Mouse (Mus musculus) layer of hippocampus, adult 9-10 months (tissue): Measurements from ENCODE around the gene 9130409I23Rik.
A peak's percentile ranks its signal among the peaks of the same experiment; 100 is the strongest.

Experiments
- DNase-seq: peaks from one replicate; pipeline ENCODE4 v3.0.0; 2022; ENCODE audit warnings: low spot score

The 9130409I23Rik gene

GRCm38 (mm10) chr1:181050937-181051336 is at the start of gene 9130409I23Rik:
9130409I23Rik (plus strand) TSS chr1:181051237.
- DNase-seq, result no peak

DNA sequence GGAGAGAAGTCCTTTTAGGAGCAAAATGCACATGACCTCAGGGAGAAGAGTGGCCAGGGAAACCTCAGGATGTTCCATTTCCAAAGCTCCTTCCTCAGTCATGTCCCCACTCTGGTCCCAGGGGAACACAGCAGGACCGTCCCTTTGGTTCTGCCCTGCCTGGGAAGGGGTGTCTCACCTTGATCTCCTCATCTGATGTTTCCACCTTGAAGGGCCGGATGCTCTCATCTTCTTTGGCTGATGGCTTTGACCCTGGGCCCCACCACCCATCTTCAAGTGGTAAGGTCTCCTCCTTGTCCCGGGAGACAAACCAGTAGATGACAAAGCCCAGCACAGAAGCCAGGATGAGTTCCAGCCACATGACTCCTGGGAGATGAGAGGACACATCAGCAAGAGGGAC is 49.4 kb upstream of the 9130409I23Rik start:
- DNase-seq, result no peak

GRCm38 (mm10) chr1:181003790-181004189 is 47.2 kb upstream of the 9130409I23Rik start:
- DNase-seq, result no peak

DNA sequence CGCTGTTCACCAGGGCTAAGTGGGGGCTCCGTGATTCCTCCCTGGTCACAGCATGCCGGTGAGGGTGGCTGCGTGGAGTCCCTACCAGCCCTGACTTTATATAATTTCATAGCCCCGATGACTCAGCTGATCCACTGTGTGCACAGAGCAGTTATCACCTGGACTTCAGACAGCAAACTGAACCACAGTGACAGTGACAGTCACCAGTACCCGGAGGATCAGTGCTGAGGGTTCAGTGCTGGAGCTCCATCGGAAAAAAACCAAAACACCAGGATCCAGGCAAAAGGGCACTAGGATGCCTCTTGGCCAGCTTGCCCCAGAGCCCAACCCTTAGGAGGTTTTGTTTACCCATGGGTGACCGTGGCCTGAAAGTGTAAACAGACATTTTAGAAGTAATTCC is 45.7 kb upstream of the 9130409I23Rik start:
- DNase-seq, result no peak

GRCm38 (mm10) chr1:181007831-181008230 is 43.2 kb upstream of the 9130409I23Rik start:
- DNase-seq, result no peak

- no peak for DNase-seq
These were observed 42.8 kb upstream of the 9130409I23Rik start for GRCm38 (mm10) chr1:181008266-181008665.

DNA sequence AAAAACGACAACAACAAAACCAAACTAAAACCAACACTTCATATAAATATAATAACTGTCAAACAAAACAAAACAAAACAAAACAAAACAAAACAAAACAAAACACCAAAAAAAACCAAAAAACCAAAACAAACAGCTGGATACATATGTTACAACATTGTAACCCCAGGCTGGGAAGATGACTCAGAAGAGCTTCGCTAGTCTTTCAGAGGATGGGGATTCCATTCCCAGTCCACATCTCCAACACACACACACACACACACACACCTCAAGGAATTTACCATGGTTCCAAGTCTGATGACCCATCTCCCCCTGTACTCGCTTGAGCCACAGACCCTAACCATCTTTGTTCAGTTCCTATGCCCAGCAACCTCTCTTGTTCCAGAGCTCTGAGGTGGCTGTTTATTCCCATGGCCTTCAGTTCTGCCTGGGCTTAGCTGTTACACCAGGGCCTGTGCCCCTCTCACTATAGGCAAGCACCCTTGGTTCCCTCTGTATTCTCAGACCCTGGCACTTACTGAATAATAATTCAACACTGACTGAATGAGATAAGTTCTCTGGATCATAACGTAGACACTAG is 41.9 kb upstream of the 9130409I23Rik start:
- DNase-seq, result no peak

GRCm38 (mm10) chr1:181009754-181010153 is 41.3 kb upstream of the 9130409I23Rik start:
- DNase-seq, result no peak

DNA sequence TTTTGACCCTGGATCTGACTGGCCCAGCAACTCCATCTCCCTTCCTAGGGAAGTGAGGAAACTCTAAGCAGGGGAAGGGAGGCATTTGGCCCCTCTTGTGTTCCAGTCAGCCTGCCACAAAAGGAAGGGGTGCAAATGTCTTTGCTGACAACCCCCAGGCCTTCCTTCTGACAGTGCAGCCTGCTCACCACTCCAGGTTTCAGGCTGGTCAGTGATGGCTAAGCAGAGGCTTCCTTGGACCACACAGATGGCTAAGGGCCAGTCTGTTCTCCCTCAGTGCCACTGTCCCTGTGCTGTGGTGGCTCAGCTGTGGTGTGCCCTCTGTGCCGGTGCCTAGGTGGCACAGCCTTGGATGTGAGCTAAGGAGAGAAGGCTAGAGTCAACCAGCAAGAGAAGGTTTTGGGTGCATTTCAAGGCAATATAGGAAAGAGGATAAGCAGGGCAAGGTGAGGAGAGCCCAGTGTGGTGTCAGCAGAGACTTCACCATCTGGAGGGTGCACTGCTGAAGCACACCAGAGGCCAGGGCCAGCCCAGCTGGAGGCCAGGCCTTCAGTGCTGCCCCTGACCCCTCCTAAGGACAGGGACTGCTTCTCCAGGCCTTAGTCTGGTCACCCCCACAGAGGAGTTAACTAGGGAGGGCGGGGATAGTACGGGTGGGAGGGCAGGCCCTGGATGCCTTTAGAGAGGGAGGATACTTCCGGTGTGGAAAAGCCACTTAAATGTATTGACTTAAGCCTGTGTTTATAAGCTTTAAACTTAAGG is 40.7 kb upstream of the 9130409I23Rik start:
- no peak for DNase-seq

DNA sequence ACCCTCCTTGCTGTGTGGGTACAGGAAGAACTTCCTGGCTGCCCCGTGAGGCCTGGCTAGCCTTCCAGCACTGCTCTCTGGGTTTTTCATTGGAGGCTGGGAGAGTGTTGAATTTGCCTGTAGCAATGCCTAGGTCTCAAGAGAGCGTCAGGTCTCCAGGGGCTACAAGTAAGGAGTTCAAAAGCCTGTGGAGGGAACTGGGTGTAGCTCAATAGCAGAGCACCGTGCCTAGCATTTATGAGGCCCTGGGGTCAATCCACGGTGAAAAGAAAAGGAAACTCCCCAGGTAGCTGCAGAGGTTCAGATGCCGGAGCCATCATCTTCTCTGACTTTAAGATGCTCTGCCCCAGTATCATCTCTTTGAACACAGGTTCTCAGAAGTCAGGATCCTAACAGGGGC is 39.4 kb upstream of the 9130409I23Rik start:
- DNase-seq, result no peak

DNA sequence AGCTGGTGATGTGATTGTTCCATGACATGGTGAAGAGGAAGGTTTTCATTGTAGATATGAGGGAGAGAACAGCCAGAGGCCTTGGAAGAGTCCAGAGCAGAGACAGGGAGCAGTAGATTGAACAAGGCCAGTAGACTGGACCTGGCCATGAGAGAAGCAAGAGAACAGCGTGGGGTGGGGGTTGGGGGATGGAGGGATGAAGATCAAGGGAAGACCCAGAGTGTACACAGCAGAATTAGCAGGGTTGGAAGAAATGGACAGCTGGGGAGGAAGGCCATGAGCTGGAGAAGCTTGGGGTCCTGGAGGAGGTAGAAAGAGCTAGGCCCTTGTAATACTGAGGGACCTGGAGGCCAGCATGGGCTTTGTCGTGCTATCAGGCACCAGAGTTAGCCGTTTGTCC is 38.6 kb upstream of the 9130409I23Rik start:
- no peak for DNase-seq

- no peak for DNase-seq
These were observed 37.6 kb upstream of the 9130409I23Rik start for GRCm38 (mm10) chr1:181013446-181013845.

DNA sequence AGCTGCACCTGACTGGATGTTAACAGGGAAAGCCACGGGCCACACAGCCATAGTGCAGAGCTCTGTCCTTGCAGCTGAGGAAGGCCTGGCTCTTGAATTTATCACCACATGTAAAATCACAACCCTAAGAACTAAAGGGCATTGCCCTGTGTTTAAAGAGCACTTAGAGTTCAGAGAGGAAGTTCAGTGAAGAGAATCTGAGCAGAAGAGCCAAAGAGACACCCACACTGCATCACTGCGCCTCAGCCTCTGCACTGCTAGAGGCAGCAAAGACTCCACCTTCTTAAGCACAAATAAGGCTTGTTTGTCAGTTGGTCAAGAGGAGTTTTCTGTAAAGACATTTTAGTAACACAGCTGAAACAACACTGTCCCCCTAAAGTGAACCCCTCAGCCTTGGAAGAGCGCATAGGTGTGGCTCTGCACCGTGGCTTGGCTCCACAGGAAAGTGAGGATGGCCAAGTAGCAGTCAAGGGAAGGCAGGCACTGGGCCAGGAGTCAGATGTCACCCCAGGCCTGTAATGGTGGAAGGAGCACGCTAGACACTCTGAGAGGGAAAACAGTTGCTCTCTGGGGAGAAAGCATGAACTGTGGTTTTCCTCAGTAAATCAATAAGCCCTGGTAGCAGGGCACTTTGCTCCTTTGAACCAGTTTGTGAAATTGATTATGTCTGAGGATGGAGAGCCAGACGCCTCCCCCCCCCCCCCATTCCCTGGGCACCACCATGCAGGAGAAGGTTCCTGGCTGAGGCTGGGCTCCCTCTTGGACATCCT is 36.1 kb upstream of the 9130409I23Rik start:
- DNase-seq, result no peak

- no peak for DNase-seq
These were observed 35.5 kb upstream of the 9130409I23Rik start for GRCm38 (mm10) chr1:181015558-181015957.

- no peak for DNase-seq
These were observed 35.0 kb upstream of the 9130409I23Rik start for GRCm38 (mm10) chr1:181016045-181016444.

DNA sequence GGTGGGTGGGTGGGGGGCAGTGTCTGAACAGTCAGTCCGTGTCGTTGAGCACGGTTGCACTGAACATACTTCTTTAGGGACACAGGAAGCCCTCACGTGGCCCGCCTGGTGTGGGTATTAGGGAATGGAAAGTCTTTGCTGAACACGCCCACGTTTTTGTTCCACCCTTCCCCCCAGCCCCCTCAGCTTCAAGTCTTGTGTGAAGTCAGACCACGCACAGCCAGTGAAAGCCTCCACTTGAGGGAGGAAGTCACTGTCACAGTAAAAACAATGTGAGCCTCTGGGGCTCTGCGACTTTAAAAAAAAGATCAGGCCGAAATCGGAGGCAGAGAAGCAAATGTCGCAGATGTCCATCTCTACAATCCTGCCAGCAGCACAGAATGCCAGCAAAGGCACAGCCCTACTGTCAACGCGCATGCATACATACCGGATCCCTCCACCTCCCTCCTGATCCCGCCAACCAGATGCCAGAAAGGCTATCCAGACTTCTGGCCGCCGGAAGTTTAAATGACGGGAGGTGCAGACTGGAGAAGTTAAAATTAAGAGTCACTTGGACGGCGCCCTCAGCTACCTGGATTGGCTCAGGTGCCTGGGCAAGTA is 34.4 kb upstream of the 9130409I23Rik start:
- DNase-seq, result peak; percentile 3

GRCm38 (mm10) chr1:181017212-181017711 is 33.8 kb upstream of the 9130409I23Rik start:
- peak; percentile 45 for DNase-seq

GRCm38 (mm10) chr1:181017890-181018420 is 33.1 kb upstream of the 9130409I23Rik start:
- DNase-seq, result no peak

DNA sequence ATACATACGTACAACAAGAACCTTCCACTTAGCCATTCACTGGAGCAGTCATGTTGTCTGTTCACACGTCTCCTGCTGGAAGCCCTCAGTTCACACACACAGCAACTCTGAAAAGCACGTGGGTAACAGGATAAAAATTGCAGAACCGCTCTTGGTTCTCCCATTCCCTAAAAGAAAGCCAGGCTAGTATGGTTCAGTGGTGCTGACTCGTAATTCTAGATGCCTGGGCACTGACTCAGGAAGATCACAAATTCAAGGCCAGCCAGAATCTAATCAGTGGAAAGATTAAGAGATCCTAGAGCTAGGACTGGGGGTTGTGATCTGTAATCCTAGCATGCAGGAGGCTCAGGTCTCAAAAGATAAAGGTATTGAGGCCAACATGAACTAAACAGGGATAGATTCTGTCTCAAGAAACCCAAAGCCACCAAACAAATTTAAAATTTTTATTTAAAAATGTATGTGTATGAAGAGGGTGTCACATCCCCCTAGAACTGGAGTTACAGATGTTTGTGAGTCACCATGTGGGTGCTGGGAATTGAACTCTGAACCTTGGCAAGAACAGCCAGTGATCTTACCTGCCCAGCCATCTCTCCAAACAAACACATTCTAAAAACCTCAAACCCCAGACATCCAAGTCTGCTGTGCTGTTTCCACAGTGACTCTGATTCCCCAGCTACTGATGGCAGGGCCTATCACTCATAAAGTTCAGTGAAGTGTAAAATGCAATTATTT is 30.1 kb upstream of the 9130409I23Rik start, which contains the start of gene Ephx1:
Gene Ephx1 (minus strand): TSS at position 149 of the 732 bp plus-strand sequence.
- no peak for DNase-seq

GRCm38 (mm10) chr1:181021488-181021865 is 29.6 kb upstream of the 9130409I23Rik start:
- no peak for DNase-seq

DNA sequence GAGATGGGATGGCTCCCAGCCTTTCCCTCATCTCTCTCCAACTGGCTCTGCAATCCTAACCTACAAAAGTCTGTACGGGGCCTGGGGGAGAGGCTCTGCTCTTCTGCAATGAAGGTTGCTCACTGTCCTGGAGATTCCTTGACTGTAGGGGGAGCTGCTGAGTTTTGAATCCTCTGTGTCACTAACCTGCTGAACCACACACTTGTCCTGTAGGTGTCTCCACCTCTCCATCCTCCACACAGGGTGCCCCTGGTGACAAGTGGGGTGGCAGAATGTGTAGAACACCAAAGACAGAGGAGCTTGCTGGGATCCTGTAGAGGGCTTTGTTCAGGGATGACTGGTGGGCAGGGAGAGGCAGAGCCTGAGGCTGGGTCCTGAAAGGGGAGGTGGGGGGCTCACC is 28.8 kb upstream of the 9130409I23Rik start:
- peak; percentile 39 for DNase-seq
